Mouse (Mus musculus) heart, adult 9 months (tissue): ENCODE results near the gene Ciz1.
A peak's percentile ranks its signal among the peaks of the same experiment; 100 is the strongest.

Source experiments
- DNase-seq, 2 experiments: peaks; one replicate each; pipeline ENCODE4 v3.0.0; 2022; ENCODE audit warnings: low spot score in 2 of 2

The Ciz1 gene

DNA sequence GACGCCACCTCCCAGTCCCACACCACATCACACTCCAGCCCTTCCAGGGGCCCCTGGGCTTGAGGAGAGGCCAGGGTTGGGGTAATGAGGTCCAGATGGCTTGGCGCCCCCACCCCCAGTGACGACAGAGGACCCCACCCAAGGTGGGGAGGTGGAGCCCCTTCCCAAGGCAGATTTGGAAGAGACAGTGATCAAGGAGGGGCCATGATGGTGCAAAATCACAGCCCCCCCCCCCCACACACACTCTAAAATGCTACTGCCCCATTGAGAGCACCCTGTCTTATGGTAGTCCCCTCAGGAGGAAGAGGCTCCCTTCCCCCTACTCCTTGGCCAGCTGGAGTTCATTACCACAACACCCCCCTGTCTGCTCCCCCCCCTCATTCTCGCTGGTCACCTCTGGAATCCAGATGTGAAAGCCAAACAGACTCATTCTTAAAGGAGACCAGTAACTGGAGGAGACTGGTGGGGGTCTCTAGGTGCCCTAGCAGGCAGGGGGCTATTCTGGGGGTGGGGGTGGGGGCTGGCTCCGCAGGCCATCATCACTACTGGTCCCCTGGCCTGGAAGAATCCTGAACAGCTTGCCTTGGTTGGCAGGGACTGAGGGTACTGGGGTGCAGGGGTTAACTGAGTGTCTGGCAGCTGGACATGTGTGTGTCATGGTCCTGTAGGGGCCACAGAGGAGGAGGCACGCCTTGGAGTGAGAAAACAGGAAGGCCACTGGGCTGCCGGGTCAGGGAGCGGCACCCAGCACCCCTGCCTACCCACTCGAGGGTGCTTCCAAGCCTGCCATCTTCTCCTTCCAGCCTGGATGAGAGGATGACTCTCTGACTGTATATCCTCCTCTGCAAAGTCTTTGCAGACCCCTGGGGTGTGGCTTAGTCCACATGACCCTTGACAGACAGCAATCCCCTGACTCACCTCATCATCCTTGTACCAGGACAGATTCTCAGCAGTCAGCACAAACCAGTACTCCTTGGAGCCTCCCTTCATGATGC is 32.2 kb upstream of the Ciz1 start:
- DNase-seq, result peak; percentile 49 to 63

DNA sequence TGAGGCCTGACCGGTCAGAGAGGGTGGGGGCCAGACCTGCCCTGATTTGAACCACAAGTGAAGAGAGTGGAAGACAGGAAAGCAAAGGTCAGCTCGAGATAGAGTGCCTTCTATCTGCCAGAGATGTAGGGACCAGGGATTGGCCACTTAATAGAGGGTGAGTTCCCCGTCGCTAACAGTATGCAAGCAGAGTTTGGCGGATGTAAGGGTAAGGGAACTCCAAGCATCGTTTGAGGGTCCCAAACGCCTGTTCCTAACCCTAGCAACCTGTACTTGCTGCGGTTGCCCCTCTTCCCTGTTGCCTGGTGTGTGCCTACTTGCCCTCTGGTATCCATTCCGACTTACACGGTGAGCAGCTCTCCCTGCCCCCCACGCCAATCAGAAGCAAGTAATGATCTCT is 31.4 kb upstream of the Ciz1 start:
- no peak for DNase-seq

DNA sequence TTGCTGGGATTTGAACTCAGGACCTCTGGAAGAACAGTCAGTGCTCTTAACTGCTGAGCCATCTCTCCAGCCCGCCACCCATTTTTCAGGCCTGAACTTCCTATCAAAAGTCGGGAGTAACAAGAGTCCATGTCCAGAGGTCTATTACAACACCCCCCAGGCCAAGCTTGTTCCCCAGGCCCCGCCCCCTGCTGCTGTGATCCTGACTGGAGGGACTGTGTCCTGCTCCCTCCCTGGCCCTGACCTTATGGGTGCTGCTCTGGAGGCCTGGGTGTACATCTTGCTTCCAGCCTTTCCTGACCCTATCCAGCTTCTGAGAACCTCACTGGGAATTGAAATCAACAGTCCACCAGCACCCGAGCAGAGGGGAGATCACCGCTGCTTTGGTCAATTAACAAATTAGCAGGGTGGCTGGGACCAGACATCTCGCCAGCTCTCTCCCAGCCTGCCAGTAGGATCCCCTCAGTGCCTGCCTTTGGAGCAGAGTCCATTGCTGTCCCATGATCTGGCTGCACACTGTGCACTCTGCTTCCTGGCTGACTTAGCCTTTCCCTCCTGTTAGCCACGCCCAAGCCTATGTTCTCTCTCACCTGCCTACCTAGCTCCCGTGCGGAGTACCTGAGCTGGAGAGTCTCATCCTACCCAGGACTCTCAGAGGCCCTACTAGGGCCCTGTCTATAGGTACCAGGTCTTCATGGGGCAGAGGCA is 30.4 kb upstream of the Ciz1 start:
- no peak for DNase-seq

DNA sequence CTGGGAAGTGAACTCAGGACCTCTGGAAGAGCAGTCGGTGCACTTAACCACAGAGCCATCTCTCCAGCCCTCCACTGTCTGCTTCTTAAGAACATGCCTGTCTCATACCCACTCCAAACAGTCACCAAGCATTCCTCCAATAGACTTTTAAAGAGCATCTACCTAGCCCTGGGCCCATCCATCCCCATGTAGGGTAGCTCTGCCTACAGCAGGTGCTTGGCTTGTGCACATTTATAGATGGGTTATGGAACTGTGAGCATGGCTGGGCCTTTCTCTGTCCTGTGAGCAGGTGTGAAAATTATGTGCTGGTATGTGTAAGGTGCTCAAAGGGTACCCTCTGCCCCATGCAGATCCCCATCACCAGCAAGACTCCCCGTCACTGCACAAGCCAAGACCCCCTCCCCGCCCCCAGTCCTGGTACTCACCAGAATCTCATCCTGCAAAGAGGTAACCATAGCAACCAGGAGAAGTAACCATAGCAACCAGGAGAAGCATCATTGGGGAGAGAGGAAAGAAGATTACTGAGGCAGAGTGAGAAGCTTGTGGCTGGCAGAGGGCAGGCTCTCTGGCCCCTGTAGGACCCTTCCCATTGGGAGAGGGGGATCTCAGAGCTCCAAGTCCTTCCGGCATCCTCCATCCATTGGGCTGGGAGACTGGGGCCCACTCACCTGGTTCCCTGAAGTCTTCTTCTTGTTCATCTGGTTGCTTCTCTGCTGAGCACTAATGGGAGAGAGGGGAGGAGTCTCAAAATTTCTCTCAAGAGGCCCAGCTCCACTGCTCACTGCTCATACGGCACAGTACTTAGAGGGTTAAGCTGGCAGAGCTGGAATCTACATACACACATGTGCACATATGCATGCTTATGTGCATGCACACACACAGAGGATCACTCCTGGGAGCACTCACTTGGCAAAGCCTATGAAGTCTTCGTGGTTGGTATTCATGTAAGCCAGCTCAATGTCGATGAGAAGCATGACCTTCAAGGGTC is 29.1 kb upstream of the Ciz1 start:
- no peak for DNase-seq

DNA sequence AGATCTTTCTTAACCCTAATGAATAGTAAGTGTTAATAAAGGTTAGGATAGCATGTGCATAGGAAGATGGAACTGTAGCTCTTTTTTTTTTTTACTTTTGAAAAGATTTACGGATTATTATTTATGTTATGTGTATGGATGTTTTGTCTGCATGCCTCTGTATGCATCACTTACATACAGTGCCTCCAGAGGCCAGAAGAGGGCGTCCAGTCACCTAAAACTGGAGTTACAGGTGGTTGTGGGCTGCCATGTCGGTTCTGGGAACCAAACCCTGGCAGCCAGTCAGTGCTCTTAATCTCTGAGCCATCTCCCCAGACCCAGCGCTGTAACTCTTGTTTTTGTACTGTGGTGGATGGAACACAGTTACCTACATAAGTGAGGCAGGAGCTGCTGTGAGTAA is 27.8 kb upstream of the Ciz1 start:
- DNase-seq, result no peak

DNA sequence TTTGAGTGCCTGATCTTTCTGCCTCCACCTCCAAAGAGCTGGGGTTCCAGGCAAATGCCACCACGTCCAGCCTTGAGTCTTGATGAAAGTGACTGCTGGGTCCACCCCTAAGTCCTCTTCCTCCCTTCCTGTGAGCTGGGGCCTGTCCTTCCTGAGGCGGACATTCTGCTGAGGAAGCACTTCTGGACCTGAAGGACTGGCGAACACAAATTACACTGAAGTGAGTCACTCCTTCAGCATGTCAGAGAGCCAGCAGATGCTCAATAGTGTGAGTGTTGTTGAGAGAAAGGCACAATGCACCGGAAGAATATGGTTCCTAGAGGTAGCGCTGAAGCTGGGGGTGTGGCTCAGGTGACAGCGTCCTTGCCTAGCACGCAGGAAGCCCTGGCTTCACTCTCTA is 26.8 kb upstream of the Ciz1 start:
- no peak for DNase-seq

DNA sequence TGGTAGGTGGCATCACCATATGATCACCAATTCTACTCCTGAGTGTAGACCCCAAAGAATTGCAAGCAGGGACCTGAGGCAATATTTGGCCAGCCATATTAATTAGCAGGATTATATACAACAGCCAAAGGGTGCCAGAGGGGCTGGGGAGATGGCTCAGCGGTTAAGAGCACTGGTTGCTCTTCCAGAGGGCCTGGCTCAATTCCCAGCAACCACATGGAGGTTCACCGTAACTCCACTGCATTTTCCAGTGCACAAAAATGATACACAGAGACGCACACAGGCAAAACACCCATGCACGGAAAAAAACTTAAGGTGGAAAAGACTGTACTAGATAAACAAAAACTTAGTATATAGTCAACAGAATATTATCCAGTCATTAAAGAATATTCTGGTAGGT is 24.9 kb upstream of the Ciz1 start:
- no peak for DNase-seq

DNA sequence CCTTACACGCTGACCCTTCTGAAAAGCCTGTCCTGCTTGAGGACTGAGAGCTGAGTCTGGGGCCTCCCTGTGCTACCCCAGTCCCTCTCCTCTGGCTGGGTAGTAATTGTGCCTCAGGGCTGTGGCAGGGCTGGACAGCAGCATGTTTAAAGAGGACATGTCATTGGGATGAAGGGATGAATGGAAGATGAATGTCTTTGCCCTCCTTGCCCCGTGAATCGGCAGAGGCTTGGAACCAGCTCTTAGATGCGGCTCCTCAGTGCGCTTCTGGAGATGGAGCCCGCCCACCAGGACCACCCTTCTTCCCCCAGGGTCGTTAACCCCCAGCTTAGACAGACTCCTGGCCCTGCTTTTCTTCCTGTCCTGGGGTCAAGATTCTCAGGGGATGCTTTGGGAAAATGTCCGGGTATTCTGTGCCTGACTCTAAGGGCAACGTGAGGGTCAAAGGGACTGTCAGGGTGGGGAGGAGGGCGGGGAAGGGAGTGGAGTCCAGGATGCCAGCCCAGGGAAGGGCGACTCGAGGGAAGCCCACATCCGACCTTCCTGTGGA is 23.1 kb upstream of the Ciz1 start:
- no peak for DNase-seq

DNA sequence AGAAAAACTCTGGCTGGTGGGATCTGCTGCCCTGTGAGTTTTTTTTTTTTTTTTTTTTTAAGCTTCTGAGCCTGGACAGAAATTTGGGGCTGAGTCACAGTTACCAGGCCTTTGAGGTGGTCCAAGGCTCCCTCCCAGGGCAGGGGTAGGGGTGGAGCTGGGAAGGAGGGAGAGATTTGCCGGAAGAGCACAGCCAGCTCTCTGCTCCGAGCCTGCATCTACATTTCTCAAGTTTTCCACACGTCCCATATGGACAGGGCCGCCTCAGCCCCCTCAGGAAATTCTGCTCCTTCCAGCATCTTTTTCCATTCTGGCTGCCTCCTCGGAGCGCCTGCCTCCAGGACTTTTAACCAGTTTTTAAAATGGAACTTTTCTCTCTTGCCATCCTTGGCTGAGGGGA is 22.6 kb upstream of the Ciz1 start:
- no peak for DNase-seq

DNA sequence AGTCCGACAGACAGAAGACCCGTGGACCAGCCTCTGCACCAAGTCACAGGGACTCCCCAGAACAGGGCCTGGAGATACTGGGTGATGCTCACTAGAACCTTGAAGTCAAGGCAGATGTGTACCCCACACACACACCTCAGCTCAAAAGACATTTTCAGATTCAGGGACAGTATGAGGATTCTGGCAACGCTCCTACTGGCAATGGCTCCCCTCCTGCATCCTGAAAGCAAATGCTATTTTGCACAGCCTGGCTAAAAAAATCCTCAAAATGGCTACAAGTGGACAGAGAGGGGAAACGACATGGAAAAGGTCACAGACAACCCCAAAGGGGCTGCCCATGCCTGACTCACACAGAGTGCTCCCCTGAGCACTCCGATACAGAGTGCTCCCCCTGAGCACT is 20.0 kb upstream of the Ciz1 start:
- DNase-seq, result no peak

DNA sequence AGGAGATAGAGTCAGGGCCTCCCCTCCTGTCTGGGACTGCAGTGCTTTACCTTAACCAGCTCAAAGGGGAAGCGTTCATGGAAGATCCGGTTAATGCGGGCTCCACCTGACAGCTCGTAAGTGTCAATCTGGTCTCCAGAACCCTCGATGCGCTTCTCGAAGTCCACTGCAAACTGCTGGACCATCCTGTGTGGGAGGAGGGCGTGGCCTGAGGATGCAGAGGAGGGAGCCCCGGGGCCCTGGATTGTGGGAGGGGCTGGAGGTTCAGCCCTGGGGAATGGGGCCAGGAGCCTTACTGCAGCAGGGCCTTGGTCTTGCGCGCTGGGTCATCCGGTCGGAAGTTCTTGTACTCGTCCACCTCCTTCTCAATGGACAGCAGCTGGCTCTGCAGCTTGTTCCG is 16.2 kb upstream of the Ciz1 start:
- no peak for DNase-seq

DNA sequence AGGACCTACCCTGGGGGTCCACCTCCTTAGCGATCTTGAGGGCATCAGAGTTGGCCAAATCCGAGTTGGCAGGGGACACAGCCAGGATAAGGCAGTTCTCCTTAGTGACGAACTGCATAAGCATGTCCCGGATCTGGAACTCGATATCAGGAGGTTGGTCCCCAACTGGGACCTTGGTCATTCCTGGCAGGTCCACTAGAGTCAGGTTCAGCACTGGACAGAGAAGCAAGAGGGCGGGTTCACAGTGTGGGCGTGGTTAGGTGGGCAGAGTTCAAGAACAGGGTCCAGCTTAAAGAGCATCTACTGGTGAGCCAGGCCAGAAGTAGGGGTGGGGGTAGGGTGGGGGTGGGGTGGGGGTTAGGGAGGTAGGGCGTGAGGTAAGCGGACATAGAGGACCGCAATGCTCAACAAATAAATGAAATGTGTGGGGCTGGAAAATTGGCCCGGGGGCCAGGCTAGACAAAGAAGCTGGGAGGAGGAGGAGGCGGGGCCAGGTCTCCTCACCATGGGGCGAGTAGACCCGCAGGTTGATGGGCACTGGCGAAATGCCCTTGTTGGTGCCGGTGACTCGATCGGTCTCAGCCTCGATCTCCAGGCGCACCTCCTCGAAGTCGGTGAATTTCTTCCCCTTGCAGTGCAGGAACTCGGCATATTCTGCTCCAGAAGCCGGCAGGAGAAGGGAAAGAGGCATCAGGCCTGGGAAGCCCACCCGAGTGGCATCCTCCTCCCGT is 12.1 kb upstream of the Ciz1 start:
- DNase-seq, result no peak

DNA sequence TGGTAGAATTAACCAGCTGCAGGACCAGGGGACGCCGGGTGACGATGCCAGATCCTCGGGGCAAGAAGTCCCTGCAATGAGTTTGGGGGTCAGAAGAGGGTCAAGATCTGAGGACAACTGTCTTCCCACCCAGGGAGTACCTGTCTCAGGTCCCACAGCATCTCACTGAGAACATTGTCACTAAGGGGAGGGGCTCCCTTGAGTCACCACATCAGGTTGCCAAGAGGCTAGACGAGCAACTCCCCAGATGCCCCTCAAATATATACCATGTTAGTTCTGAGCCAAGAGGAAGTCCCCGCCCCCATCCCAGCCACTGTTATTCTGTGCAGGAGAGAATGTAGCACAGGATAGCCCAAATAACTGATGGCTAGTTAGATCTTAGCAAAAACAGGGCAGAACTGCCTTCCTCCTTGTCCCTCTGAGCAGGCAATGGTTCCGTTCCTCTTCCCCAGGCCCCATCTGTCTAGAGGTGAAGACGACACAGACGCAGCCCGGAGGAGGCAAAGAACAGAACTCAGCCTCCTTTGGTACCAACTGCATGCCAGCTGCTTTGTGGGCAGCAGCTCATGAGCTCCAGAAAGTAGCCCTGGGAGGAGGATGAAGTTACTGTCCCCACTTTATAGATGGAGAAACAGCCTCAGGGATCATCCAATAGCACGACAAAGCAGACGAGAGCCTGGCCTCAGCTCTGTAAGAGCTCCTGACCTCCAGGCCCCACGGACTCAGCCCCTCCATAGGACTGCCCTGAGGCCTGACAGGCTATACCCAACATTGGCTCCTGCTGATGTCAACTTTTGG is 11.1 kb upstream of the Ciz1 start:
- no peak for DNase-seq

DNA sequence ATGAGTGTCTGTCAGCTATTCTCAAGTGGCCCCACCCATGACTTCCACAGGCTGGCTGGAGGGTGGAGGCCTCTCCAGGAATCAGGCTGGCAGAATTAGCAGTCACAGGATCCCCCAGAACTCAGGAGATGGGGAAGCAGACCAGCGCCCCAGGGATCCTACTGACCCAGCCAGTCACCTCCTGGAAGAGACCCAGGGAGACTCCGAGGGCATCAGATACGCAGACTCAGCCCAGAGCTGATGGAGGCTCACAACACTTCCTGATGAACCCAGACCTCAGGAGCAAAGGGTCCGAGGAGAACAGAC is 10.5 kb upstream of the Ciz1 start:
- no peak for DNase-seq

DNA sequence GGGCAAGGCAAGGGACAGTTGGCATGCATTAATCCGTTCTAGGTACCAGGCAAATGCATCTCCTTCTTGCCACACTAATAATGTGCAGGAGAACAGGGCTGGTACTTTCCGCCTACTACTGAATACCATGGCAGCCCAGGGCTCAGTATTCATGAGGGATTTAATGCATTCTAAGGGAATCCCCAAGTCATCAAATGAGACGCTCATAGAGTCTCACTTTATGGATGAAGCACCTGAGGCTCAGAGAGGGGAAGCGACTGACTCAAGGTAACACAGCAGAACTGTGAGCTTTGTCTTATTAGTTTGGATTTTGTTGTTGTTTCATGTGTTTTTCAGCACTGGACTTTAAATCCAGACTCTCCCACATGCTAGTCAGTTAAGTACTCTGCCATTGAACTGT is 10.1 kb upstream of the Ciz1 start:
- DNase-seq, result no peak

DNA sequence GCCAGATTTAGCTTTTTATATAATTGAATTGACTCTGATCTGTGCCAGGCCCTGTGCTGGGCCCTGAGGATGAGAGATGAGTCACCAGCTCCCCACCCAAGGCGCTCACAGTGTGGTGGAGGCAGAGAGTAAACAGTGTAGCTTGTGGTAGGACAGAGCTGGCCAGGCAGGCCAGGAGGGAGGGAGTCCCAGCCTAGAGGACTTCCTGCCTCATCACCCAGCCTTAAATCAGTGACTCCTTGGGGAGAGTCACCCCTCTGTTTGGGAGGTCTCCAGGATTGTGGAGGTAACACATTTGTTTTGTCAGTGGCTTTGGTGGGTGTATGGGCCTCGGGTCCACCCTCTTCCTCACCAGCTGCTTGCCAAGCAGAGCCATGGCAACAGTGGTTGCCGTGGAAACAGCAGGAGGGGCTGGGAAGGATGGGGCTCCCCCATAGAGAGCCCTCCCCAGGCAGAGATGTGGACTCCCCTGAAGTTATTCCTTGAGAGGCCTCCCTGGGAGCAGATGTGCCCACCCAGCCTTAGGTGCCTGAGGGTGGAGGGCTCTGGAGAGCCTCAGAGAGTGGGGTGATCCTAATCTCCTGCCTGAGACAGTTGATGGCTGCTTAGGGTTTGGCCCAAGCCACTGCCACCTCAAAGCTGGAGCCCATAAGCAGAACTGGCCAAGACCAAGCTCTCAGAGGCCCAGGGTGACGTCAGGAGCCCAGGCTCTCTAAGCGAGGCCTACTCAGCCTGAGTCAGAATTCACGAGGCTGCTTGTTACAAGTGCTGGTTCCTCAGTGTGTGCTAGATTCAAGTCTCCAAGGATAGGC is 9.4 kb upstream of the Ciz1 start:
- peak; percentile 75 to 81 for DNase-seq

DNA sequence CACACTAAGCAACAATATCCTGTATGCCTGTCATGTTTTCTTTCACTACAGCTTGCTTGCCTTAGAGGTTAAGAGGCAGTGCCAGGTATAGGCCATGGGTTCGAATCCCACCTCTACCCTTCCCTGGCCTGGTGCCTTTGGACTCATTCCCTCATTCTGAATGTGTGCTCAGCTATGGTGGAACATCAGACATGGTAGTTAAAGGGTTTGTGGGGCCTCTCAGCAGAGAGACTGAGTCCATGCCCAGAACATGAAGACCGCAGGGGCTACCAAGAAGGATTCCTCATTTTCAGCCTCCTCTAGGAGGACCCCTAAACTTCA is 8.8 kb upstream of the Ciz1 start:
- DNase-seq, result no peak

DNA sequence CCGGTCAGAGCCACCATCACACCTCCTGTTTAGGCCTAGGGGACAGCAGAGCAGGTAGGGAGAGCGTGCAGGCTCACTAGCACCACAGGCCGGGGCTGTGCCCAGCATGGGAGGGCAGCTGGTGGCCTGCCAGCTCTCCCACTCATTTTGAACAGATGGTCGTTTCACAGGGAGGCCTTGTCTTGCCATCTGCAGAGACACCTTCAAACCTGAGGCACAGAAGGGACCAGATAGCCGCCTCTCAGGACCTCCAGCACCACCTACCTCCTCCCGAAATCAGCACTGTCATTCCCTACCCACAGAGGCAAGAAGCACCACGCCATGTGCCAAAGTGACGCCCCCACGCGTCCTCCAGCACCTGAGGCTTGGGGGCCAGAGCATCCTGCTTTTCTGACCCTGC is 8.1 kb upstream of the Ciz1 start:
- DNase-seq, result no peak

DNA sequence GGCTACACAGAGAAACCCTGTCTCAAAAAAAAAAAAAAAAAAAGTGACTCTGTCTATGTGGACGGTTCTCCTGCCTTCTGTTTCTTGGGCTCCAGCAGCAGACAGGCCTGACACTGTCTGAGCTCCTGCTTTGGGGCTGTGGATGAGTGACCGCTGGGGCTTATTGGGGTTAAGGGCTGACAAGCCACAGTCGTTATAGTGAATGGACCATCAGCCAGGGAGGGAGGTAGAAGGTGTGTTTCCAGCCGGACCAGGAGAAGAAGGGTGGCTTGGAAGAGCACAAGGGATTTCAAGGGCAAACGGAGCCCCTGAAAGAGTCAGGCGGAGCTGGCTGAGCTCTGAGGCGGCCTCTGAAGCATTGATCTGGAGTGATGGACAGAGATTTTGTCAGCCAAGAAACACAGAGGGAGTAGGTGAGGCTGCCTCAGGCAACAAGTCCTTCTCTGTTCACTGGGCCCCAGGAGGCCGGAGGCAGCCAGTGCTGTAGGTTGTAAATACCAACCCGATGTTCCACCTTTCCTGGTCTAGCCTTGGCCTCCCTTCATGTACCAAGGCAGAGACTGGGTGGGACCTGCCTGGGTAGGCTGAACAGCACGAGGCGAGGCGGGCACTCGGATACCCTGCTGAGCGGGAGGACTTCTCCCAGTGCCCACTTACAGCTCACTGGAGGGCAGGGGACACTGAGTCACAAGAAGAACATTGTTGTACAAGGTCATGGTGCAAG is 7.4 kb upstream of the Ciz1 start:
- no peak for DNase-seq
